Mouse (Mus musculus) intestine, postnatal 0 days (tissue): ENCODE measurements at regions not wholly inside any gene's neighbourhood (a gene's known extent, or its start where the extent isn't known, plus 50 kb on each side); places are given as distances from the start of the nearest gene placed in this dataset.

Experiments used
- ATAC-seq: fragments of 200-750 bp; cut with Nextera tagmentation; 2 replicates; pipeline ENCODE4 v1.8.0; 2017; ENCODE audit warnings: mild to moderate bottlenecking, moderate TSS enrichment, moderate library complexity
- H3K27ac ChIP-seq: fragments of 300-500 bp; sonication (generic); 2 replicates; pipeline ENCODE4 v1.5.1; 2014; ENCODE audit warnings: mild to moderate bottlenecking, low read depth, low read length, moderate library complexity
- H3K27me3 ChIP-seq: fragments of 300-500 bp; sonication (generic); replicated peaks from 2 replicates; pipeline ENCODE4 v1.6.1; 2014; ENCODE audit warnings: low read length, mixed read lengths; ENCODE audit not compliant: control insufficient read depth, insufficient read depth
- H3K36me3 ChIP-seq: fragments of 300-500 bp; sonication (generic); 2 replicates; pipeline ENCODE4 v1.6.1; 2014; ENCODE audit warnings: mild to moderate bottlenecking, moderate library complexity; ENCODE audit not compliant: control insufficient read depth, insufficient read depth
- H3K4me1 ChIP-seq: fragments of 300-500 bp; sonication (generic); replicated peaks from 2 replicates; pipeline ENCODE4 v1.6.1; 2014; ENCODE audit warnings: antibody characterized with exemption, low read length, mixed read lengths; ENCODE audit not compliant: control insufficient read depth, insufficient read depth
- H3K4me2 ChIP-seq: fragments of 300-500 bp; sonication (generic); replicated peaks from 2 replicates; pipeline ENCODE4 v1.6.1; 2014; ENCODE audit warnings: low read depth, mild to moderate bottlenecking, moderate library complexity
- H3K4me3 ChIP-seq: fragments of 300-500 bp; sonication (generic); 2 replicates; pipeline ENCODE4 v1.5.1; 2014; ENCODE audit warnings: low read depth, low read length
- H3K9ac ChIP-seq: fragments of 300-500 bp; sonication (generic); 2 replicates; pipeline ENCODE4 v1.6.1; 2014; ENCODE audit warnings: mild to moderate bottlenecking, low read depth, low read length
- H3K9me3 ChIP-seq: fragments of 300-500 bp; sonication (generic); 2 replicates; pipeline ENCODE4 v1.6.1; 2016; ENCODE audit warnings: mixed run types; ENCODE audit not compliant: control insufficient read depth
- CTCF ChIP-seq: sonication (generic); IDR thresholded peaks from 2 replicates; pipeline ENCODE4 v1.5.1; 2016; ENCODE audit warnings: low read depth, mild to moderate bottlenecking, control low read depth, antibody characterized with exemption, moderate library complexity
- WGBS: fragments of 180-500 bp; shearing (Covaris S2); extraction: QIAGEN DNeasy Blood & Tissue Kit; methylation state at CpG from one replicate; pipeline ENCODE4 v1.1.7; 2014; 5-methylcytosine and 5-hydroxymethylcytosine counted together

- H3K9me3 ChIP-seq, result no peaks in the 10 kb centered on the region
- no peaks in the 10 kb centered on the region for H3K4me1 ChIP-seq
- 85% methylated on average over 7 of the region's 7 CpGs for WGBS
- H3K27ac ChIP-seq, result no peak overlapping the region
- H3K27me3 ChIP-seq, result no peaks in the 10 kb centered on the region
- no peak overlapping the region for H3K9ac ChIP-seq
- H3K36me3 ChIP-seq, result no peaks in the 10 kb centered on the region
- TF ChIP-seq CTCF, result peak; percentile 39
- ATAC-seq, result no peak
- no peak overlapping the region for H3K4me2 ChIP-seq
- no peak overlapping the region for H3K4me3 ChIP-seq
Measured at GRCm38 (mm10) chr6:134320379-134320932, 75.7 kb upstream of the Bcl2l14 start.

- Histone ChIP-seq H3K36me3 (no peaks in the 10 kb centered on the region), H3K4me3 (no peak overlapping the region), H3K27me3 (no peaks in the 10 kb centered on the region), H3K4me1 (no peaks in the 10 kb centered on the region), H3K9ac (no peak overlapping the region), H3K9me3 (no peaks in the 10 kb centered on the region), H3K27ac (no peak overlapping the region), H3K4me2 (no peak overlapping the region)
- no peak for TF ChIP-seq CTCF
- 70% methylated on average over 3 of the region's 3 CpGs for WGBS
- no peak for ATAC-seq
Measured at GRCm38 (mm10) chr6:134324001-134324400, 72.1 kb upstream of the Bcl2l14 start.

GRCm38 (mm10) chr6:134325564-134325963 is 70.6 kb upstream of the Bcl2l14 start:
- Histone ChIP-seq H3K27ac (no peak overlapping the region), H3K9me3 (no peaks in the 10 kb centered on the region), H3K4me3 (no peak overlapping the region), H3K4me1 (no peaks in the 10 kb centered on the region), H3K4me2 (no peak overlapping the region), H3K36me3 (no peaks in the 10 kb centered on the region), H3K9ac (no peak overlapping the region), H3K27me3 (no peaks in the 10 kb centered on the region)
- 98% methylated on average over 4 of the region's 4 CpGs for WGBS
- ATAC-seq, result no peak
- no peak for TF ChIP-seq CTCF

GRCm38 (mm10) chr6:134329550-134330299 is 66.4 kb upstream of the Bcl2l14 start:
- 63% methylated on average over 10 of the region's 10 CpGs for WGBS
- ATAC-seq, result no peak
- H3K36me3 ChIP-seq, result no peaks in the 10 kb centered on the region
- TF ChIP-seq CTCF, result no peak
- H3K9ac ChIP-seq, result no peak overlapping the region
- H3K9me3 ChIP-seq, result no peaks in the 10 kb centered on the region
- no peaks in the 10 kb centered on the region for H3K4me1 ChIP-seq
- no peaks in the 10 kb centered on the region for H3K27me3 ChIP-seq
- no peak overlapping the region for H3K4me3 ChIP-seq
- no peak overlapping the region for H3K4me2 ChIP-seq
- no peak overlapping the region for H3K27ac ChIP-seq

GRCm38 (mm10) chr6:134330300-134330640 is 65.8 kb upstream of the Bcl2l14 start:
- Histone ChIP-seq H3K27me3 (no peaks in the 10 kb centered on the region), H3K4me1 (no peaks in the 10 kb centered on the region), H3K4me2 (no peak overlapping the region), H3K9me3 (no peaks in the 10 kb centered on the region), H3K27ac (no peak overlapping the region), H3K4me3 (no peak overlapping the region), H3K9ac (no peak overlapping the region), H3K36me3 (no peaks in the 10 kb centered on the region)
- no peak for TF ChIP-seq CTCF
- ATAC-seq, result no peak
- 94% methylated on average over 4 of the region's 4 CpGs for WGBS

- H3K4me3 ChIP-seq, result no peak overlapping the region
- no peak overlapping the region for H3K27ac ChIP-seq
- TF ChIP-seq CTCF, result no peak
- H3K4me1 ChIP-seq, result no peaks in the 10 kb centered on the region
- H3K27me3 ChIP-seq, result no peaks in the 10 kb centered on the region
- no peaks in the 10 kb centered on the region for H3K9me3 ChIP-seq
- no peak for ATAC-seq
- no peak overlapping the region for H3K9ac ChIP-seq
- no peak overlapping the region for H3K4me2 ChIP-seq
- no peaks in the 10 kb centered on the region for H3K36me3 ChIP-seq
- WGBS, result 70% methylated on average over 15 of the region's 15 CpGs
Measured at GRCm38 (mm10) chr6:134332718-134333432, 63.2 kb upstream of the Bcl2l14 start.
